Mouse (Mus musculus) intestine, embryonic 15.5 days (tissue): ENCODE results near the gene Acox1. TPM values are rescaled to one million over a fixed set of nuclear protein-coding genes. Genes with fewer than 3 reads are reported as not detected.

Experiments used
- polyA plus RNA-seq: library from polyadenylated mRNA; unstranded; fragments of >200 nt; fragmentation: Nextera tagmentation; extraction: Ambion mirVana; gene quantifications from 2 replicates; pipeline ENCODE4 v1.2.1, GENCODE M21; 2015

The Acox1 gene
- polyA plus RNA-seq, 1 experiment from 2014 or later, result 56.9 TPM

Other genes starting within 250 kb of the Acox1 start
- gene Itgb4, start 224.3 kb downstream of the Acox1 start, polyA plus RNA-seq, result 7.9 and 10.0 TPM in 2 replicates
- 274 and 302 TPM in 2 replicates for gene Galk1, start 186.3 kb downstream of the Acox1 start, polyA plus RNA-seq
- gene H3f3b, start 171.1 kb downstream of the Acox1 start, polyA plus RNA-seq, result 1,398 and 1,618 TPM in 2 replicates
- 25.7 and 27.4 TPM in 2 replicates for gene Unk, start 168.7 kb downstream of the Acox1 start, polyA plus RNA-seq
- 4.2 and 5.2 TPM in 2 replicates for gene Unc13d, start 121.1 kb downstream of the Acox1 start, polyA plus RNA-seq
- 93.5 and 98.1 TPM in 2 replicates for gene Wbp2, start 112.0 kb downstream of the Acox1 start, polyA plus RNA-seq
- 18.0 and 20.9 TPM in 2 replicates for gene Trim47, start 71.8 kb downstream of the Acox1 start, polyA plus RNA-seq
- 6.4 and 7.1 TPM in 2 replicates for gene Trim65, start 67.9 kb downstream of the Acox1 start, polyA plus RNA-seq
- 107 and 109 TPM in 2 replicates for gene Mrpl38, start 60.2 kb downstream of the Acox1 start, polyA plus RNA-seq
- 20.8 and 22.0 TPM in 2 replicates for gene Fbf1, start 30.9 kb downstream of the Acox1 start, polyA plus RNA-seq
- 98.0 and 100 TPM in 2 replicates for gene Ten1, start 190 bp downstream of the Acox1 start, polyA plus RNA-seq
- 3.3 and 3.4 TPM in 2 replicates for gene Evpl, start 39.0 kb upstream of the Acox1 start, polyA plus RNA-seq
- 95.2 and 96.7 TPM in 2 replicates for gene Srp68, start 75.2 kb upstream of the Acox1 start, polyA plus RNA-seq
- 0.19 and 0.21 TPM in 2 replicates for gene Galr2, start 81.9 kb upstream of the Acox1 start, polyA plus RNA-seq
- gene Exoc7, start 108.2 kb upstream of the Acox1 start, polyA plus RNA-seq, result 52.1 and 52.5 TPM in 2 replicates
- 0.66 and 0.77 TPM in 2 replicates for gene Foxj1, start 136.4 kb upstream of the Acox1 start, polyA plus RNA-seq
- 16.4 and 18.2 TPM in 2 replicates for gene Rnf157, start 214.0 kb upstream of the Acox1 start, polyA plus RNA-seq
- 48.8 and 50.7 TPM in 2 replicates for gene Ubald2, start 235.0 kb upstream of the Acox1 start, polyA plus RNA-seq